Mouse (Mus musculus) cerebellum, adult 11 months (tissue): ENCODE measurements at regions not wholly inside any gene's neighbourhood (a gene's known extent, or its start where the extent isn't known, plus 50 kb on each side); places are given as distances from the start of the nearest gene placed in this dataset.

Experiments
- DNase-seq: peaks from one replicate; pipeline ENCODE4 v3.0.0; 2022

DNA sequence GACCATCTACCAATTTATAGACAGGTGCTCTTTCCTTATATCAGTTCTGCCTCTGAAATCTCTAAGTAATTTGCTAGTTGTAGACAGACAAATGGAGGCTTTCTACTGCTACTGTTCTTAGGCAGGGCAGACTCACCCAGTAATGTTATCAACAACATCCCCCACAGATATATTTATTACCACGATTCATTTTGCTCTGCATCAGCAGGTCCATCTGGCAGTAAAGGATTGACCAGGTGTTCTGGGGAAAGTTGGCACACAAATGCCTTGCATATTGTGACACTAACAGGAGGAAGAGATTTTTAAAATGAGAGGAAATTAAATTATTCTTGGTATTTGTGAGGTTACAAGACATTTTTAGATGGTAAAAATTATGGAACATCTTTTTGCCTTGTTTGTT, 627.3 kb upstream of the Tmprss15 start:
- DNase-seq, result peak; percentile 54

GRCm38 (mm10) chr16:79692444-79692843, 601.5 kb upstream of the Tmprss15 start:
- DNase-seq, result no peak

- DNase-seq, result no peak
Observed at GRCm38 (mm10) chr16:79651162-79651741, 560.4 kb upstream of the Tmprss15 start.

DNA sequence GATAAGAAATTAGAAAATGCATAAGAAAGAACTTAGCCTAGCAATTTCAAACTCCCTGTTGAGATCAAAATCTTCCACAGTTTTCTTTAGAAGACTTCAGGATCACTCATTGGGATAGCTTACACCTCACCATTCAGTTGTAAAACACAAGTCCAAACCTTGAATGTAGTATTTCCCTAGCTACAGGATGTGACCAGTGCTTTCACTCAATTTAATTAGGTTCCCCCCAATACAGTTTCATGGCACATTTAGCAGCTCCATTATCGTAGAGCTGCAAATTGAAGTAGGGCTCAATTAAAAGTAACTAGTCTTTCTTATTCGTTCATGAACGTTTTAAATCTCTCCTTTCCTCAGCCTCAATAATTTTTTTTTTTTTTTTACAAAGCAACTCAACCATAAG, 550.0 kb upstream of the Tmprss15 start:
- no peak for DNase-seq

- DNase-seq, result no peak
Observed at GRCm38 (mm10) chr16:79627139-79627538, 536.2 kb upstream of the Tmprss15 start.

GRCm38 (mm10) chr16:79611002-79611401, 520.1 kb upstream of the Tmprss15 start:
- DNase-seq, result no peak

DNA sequence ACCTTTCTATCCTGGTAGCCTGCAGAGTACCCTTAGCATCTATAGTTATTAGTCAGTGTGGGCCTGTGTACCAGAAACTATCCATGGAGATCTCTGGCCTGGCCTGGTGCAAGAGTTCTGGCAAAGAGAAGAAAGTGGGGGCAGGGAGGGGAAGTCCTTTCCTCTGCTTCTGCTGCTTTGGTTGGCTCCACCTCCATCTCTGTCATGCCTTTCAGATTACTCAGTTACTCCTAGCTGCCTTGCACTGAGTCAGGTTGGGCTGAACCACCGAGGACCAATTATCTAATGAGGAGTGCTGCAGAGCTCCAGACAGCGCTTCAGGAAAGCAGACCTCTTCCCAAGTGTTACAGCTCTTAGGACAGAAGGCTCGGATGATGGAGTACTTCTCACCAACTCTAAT, 500.0 kb upstream of the Tmprss15 start:
- DNase-seq, result no peak

GRCm38 (mm10) chr16:79585745-79586144, 494.8 kb upstream of the Tmprss15 start:
- DNase-seq, result no peak

- no peak for DNase-seq
Observed at GRCm38 (mm10) chr16:79570867-79571266, 480.0 kb upstream of the Tmprss15 start.

GRCm38 (mm10) chr16:79534370-79534769, 443.5 kb upstream of the Tmprss15 start:
- no peak for DNase-seq

GRCm38 (mm10) chr16:79492493-79492892, 401.6 kb upstream of the Tmprss15 start:
- DNase-seq, result no peak

GRCm38 (mm10) chr16:79450871-79451270, 360.0 kb upstream of the Tmprss15 start:
- DNase-seq, result no peak

- peak; percentile 40 for DNase-seq
Observed at GRCm38 (mm10) chr16:79449732-79450131, 358.8 kb upstream of the Tmprss15 start.

- DNase-seq, result no peak
Observed at GRCm38 (mm10) chr16:79407385-79407784, 316.5 kb upstream of the Tmprss15 start.

GRCm38 (mm10) chr16:79406216-79406615, 315.3 kb upstream of the Tmprss15 start:
- DNase-seq, result no peak

DNA sequence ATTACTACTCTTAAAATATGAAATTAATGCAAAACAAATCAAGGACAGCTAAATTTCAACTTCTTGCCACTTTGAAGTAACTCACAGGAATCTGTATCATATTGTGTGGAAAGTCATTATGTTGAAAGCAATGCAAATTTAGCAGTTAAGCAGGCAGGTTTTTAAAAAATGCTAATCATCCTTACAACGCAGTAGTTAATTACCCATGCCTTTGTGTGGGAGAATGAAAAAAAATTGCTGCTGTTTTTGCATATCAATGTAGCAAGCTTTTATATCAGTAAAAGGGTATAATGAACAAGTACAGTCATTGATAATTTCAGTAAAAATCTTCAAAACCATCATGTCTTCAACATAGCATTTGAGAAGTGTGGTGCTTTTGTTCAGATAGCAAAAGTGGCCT, 313.2 kb upstream of the Tmprss15 start:
- DNase-seq, result no peak

DNA sequence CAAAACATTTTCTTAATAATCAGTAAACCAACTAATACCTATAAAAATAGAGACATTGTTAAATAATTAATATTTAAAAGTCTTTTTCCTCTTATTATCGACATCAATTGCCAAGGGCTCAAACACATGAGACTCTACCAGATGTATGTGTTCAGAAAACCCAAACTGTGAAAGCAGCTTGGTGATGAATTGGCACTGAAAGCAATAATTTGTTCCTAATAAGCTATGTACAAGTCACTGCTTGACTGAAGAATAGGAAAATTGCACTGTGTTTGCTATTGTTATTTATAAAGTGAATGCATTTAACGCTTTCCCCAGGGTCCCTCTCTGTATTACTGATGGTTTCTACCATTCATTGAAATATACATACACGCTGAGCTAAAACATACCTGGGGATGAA, 309.2 kb upstream of the Tmprss15 start:
- DNase-seq, result no peak

- no peak for DNase-seq
Observed at GRCm38 (mm10) chr16:79398476-79398875, 307.6 kb upstream of the Tmprss15 start.

- DNase-seq, result no peak
Observed at GRCm38 (mm10) chr16:79394425-79394824, 303.5 kb upstream of the Tmprss15 start.

GRCm38 (mm10) chr16:79386421-79386820, 295.5 kb upstream of the Tmprss15 start:
- DNase-seq, result no peak

- DNase-seq, result no peak
Observed at GRCm38 (mm10) chr16:79350127-79350526, 259.2 kb upstream of the Tmprss15 start.

- no peak for DNase-seq
Observed at GRCm38 (mm10) chr16:79342453-79342852, 251.6 kb upstream of the Tmprss15 start.

DNA sequence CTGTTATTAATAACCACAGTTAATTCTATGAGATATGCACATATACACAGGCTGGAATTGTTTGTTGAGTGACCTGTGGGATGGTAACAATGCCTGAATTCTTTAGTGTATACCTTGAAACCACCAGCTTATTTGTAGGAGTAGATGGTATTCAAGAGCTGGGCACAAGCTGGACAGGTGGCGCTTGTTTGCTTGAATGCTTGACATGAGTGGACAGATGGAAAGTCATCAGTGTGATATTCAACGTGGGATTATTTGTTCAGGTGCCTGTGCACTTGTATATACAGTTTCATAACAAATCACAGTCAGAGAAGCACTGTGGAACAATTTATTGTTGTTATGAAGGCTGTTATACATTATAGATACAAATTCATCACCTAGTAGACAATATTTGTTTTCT, 245.5 kb upstream of the Tmprss15 start:
- peak; percentile 17 for DNase-seq

DNA sequence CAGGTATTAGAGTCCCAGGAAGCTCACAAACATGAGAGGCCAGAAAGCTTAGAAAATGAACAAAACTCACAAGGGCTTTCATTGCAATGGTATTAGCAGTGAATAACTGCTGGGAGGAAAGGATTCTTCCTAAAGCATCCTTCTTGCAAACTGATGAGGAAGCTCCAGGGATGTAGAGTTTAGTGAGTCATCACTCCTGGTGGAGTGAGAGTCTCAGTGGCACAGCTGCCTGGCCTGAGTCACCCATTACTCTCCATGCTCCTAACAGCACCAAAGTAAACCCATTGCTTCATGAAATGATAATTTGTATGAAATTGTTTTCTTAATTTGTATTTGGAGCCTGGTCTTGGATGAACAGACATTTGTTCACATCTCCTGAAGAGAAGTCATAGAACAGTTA, 245.1 kb upstream of the Tmprss15 start:
- no peak for DNase-seq

DNA sequence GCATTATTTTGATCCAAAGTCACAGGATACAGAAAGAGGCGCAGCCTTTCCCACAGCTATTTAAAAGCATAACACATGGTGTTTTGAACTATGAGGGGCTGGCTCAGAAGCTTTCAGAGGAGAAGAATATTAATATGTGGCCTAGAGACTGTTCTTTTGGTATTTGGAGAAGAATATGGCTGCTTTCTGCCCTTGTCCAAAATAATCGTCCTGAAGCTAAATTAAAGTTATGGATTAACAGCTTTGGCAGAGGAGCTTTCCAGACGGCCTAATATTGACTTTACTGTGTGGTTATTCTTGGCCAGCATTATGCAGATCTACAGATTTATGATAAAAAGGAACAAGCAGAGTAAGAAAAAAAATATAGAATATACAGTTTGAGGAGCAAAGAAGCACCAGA, 222.4 kb upstream of the Tmprss15 start:
- DNase-seq, result no peak

- no peak for DNase-seq
Observed at GRCm38 (mm10) chr16:79312702-79313101, 221.8 kb upstream of the Tmprss15 start.
